Mouse (Mus musculus) erythroblast, embryonic 14.5 days (primary cell): ENCODE measurements around the gene Ttyh2. TPM values are rescaled to one million over a fixed set of nuclear protein-coding genes. Genes with fewer than 3 reads are reported as not detected.

Experiments used
- H3K27me3 ChIP-seq: 2 replicates; pipeline ENCODE4 v1.6.1; 2012; ENCODE audit warnings: inconsistent platforms; ENCODE audit not compliant: control insufficient read depth
- H3K36me3 ChIP-seq: 2 replicates; pipeline ENCODE4 v1.6.1; 2012; ENCODE audit warnings: mild to moderate bottlenecking, inconsistent platforms; ENCODE audit not compliant: control insufficient read depth
- H3K4me1 ChIP-seq: 2 replicates; pipeline ENCODE4 v1.6.1; 2012; ENCODE audit warnings: inconsistent platforms; ENCODE audit not compliant: control insufficient read depth
- H3K4me3 ChIP-seq: replicated peaks from 2 replicates; pipeline ENCODE3; 2012; ENCODE audit warnings: moderate library complexity, mild to moderate bottlenecking, inconsistent platforms
- H3K9me3 ChIP-seq: 2 replicates; pipeline ENCODE4 v1.6.1; 2012; ENCODE audit warnings: low read length, inconsistent platforms, mixed read lengths; ENCODE audit not compliant: control insufficient read depth
- GATA1 ChIP-seq: IDR thresholded peaks from 2 replicates; pipeline ENCODE4 v1.6.1; 2012; ENCODE audit warnings: low read length, inconsistent platforms, mixed read lengths
- TAL1 ChIP-seq: IDR thresholded peaks from 3 replicates; pipeline ENCODE4 v1.6.1; 2012; ENCODE audit warnings: low read length, inconsistent platforms, mixed read lengths
- polyA plus RNA-seq: library from polyadenylated mRNA; stranded (reverse); fragments of >175 nt; gene quantifications from 2 replicates; pipeline ENCODE4 v1.2.3, GENCODE M21; 2012

Ttyh2 gene
- polyA plus RNA-seq, 1 experiment, result 0.02 TPM

DNA sequence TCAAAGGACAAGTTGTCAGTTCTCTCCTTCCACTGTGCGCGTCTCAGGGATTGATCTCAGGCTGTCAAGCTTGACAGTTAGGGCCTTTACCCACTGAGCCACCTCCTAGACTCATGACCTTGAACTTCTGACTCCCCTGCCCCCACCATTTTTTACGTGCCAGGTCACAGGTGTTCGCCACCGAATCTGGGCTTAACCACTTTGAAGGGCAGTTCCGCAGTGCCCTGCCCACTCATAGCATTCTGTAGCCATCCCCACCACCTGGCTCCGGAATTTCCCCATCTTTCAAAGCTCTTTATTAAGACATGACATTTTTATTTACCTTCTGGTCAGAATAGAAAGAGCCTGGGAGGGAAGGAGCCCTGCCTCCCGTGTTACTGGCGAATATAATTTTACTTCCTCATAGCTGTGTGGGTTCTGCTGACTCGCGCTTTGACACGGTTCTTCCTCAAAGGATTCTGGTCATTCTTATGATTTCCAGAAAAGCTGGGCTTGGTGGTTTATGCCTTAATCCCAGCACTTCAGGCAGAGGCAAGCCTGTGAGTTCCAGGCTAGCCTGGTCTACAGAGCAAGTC, 72.4 kb downstream of the Ttyh2 start:
- Histone ChIP-seq H3K9me3 (no peaks in the 10 kb centered on the region), H3K4me1 (no peaks in the 10 kb centered on the region; the same call in 1 of the 2 replicates), H3K36me3 (no peaks in the 10 kb centered on the region), H3K4me3 (no peak overlapping the region), H3K27me3 (0 out of 2 replicates have a peak, but pooled peaks cover 2% of the 10 kb centered on the region)
- TF ChIP-seq GATA1, result no peak
- no peak for TF ChIP-seq TAL1

GRCm38 (mm10) chr11:114764820-114765818, 89.9 kb downstream of the Ttyh2 start, which contains the start of gene Kif19a:
Gene Kif19a, plus strand, starts transcription at chr11:114765388.
- Histone ChIP-seq H3K4me1 (peaks cover 7% of the 10 kb centered on the region), H3K4me3 (peak within 1 kb of the TSS; percentile 45), H3K27me3 (peaks cover 21% of the 10 kb centered on the region), H3K36me3 (no peaks in the 10 kb centered on the region), H3K9me3 (no peaks in the 10 kb centered on the region)
- TF ChIP-seq TAL1, result no peak
- no peak for TF ChIP-seq GATA1

DNA sequence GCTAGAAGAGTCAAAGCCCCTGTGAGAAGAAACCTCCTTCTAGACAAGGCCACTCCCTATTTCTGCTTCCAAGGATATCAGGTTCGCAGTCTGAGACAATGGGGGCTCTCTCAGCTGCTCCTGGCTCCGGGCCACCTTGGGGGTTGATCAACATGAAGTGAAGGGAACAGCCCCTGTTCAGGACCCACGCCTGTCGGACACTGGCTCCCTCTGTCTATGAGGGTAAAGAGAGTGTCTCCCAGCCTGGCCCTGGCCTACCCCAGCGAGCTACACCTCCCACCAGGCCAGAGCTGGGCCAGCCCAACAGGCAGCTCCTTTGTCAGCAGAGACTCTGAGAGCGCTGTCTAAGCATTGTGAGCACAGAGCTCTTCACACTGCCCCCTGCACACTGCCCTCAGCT, 94.7 kb downstream of the Ttyh2 start:
- peaks cover 5% of the 10 kb centered on the region for H3K4me1 ChIP-seq

More for the DNA sequence above, 94.7 kb downstream of the Ttyh2 start:
- Histone ChIP-seq H3K36me3 (no peaks in the 10 kb centered on the region), H3K4me3 (no peak overlapping the region), H3K27me3 (peaks cover 17% of the 10 kb centered on the region), H3K9me3 (no peaks in the 10 kb centered on the region)
- no peak for TF ChIP-seq GATA1
- TF ChIP-seq TAL1, result no peak

Other genes with a start within 250 kb of the Ttyh2 start
- gene Rpl38, start 6.9 kb upstream of the Ttyh2 start, polyA plus RNA-seq, result 33.9 and 35.2 TPM in 2 replicates
- gene Dnaic2, start 52.0 kb downstream of the Ttyh2 start, polyA plus RNA-seq, result not detected in 2 replicates
- 0.04 TPM in 1 of 2 replicates, not detected in the other for gene Kif19a, start 90.0 kb downstream of the Ttyh2 start, polyA plus RNA-seq
- gene Btbd17, start 120.5 kb downstream of the Ttyh2 start, polyA plus RNA-seq, result not detected in 2 replicates
- gene Gpr142, start 123.5 kb downstream of the Ttyh2 start, polyA plus RNA-seq, result not detected in 2 replicates
- gene Gprc5c, start 175.7 kb downstream of the Ttyh2 start, polyA plus RNA-seq, result 0.02 and 0.06 TPM in 2 replicates
- not detected in 2 replicates for gene Cd300a, start 214.6 kb downstream of the Ttyh2 start, polyA plus RNA-seq